Mouse (Mus musculus): Measurements from ENCODE around the gene Gxylt1. TPM values are rescaled to one million over a fixed set of nuclear protein-coding genes. Genes with fewer than 3 reads are reported as not detected.
A peak's percentile ranks its signal among the peaks of the same experiment; 100 is the strongest.
"Not testable (repeated sequence)": the region's sequence is repeated elsewhere in the genome, so short reads cannot be mapped to it uniquely, and the experiment has no call there.

Gxylt1 gene
- total RNA-seq (2014; rRNA removed), result 3.1 and 4.9 TPM in 2 replicates
- polyA plus RNA-seq (2015; fragmentation: Nextera tagmentation; extraction: Ambion mirVana), result 3.9 and 4.0 TPM in 2 replicates

- peaks cover 6% of the 10 kb centered on the region for H3K4me1 ChIP-seq (ENCODE audit: insufficient read depth, low read length)
- H3K27me3 ChIP-seq (ENCODE audit: insufficient read depth, low read length), result no peaks in the 10 kb centered on the region
- DNase-seq (ENCODE audit: low spot score) (peak; percentile 97), ATAC-seq (peak; percentile 100)
- peak within 1 kb of the TSS; percentile 74 for H3K4me3 ChIP-seq (ENCODE audit: low read length)
- no peak for TF ChIP-seq CTCF (IDR thresholded peaks at IDR 0.05; ENCODE audit: low read depth)
- peak within 1 kb of the TSS; percentile 96 for H3K4me2 ChIP-seq (ENCODE audit: low read depth, low read length)
- H3K9ac ChIP-seq (replicated peaks; ENCODE audit: low read length), result peak within 1 kb of the TSS; percentile 72
- no peaks in the 10 kb centered on the region for H3K9me3 ChIP-seq (ENCODE audit: low read length)
- H3K27ac ChIP-seq, result peak within 1 kb of the TSS; percentile 88
- 1% methylated on average over 83 of the region's 93 CpGs for WGBS
- no peaks in the 10 kb centered on the region for H3K36me3 ChIP-seq (ENCODE audit: insufficient read depth, low read length)
Observed at GRCm38 (mm10) chr15:93274679-93275583, at the start of gene Gxylt1. Gene Gxylt1, minus strand, starts transcription at chr15:93275179.

GRCm38 (mm10) chr15:93318781-93319180, 43.8 kb upstream of the Gxylt1 start:
- Histone ChIP-seq H3K27me3 (ENCODE audit: insufficient read depth, low read length) (no peaks in the 10 kb centered on the region), H3K27ac (no peak overlapping the region), H3K9me3 (ENCODE audit: low read length) (no peaks in the 10 kb centered on the region), H3K36me3 (ENCODE audit: insufficient read depth, low read length) (no peaks in the 10 kb centered on the region), H3K4me2 (ENCODE audit: low read depth, low read length) (no peak overlapping the region), H3K9ac (replicated peaks; ENCODE audit: low read length) (no peak overlapping the region), H3K4me3 (ENCODE audit: low read length) (no peak overlapping the region), H3K4me1 (ENCODE audit: insufficient read depth, low read length) (no peaks in the 10 kb centered on the region)
- TF ChIP-seq CTCF (IDR thresholded peaks at IDR 0.05; ENCODE audit: low read depth), result no peak
- ATAC-seq (no peak), DNase-seq (ENCODE audit: low spot score) (no peak)
- 90% methylated on average over 1 of the region's 1 CpGs for WGBS

GRCm38 (mm10) chr15:93310304-93310703, 35.3 kb upstream of the Gxylt1 start:
- H3K27ac ChIP-seq; H3K4me3 ChIP-seq (ENCODE audit: low read length); H3K27me3 ChIP-seq (ENCODE audit: insufficient read depth, low read length); DNase-seq (ENCODE audit: low spot score); H3K4me1 ChIP-seq (ENCODE audit: insufficient read depth, low read length); H3K9ac ChIP-seq (replicated peaks; ENCODE audit: low read length); H3K36me3 ChIP-seq (ENCODE audit: insufficient read depth, low read length); H3K9me3 ChIP-seq (ENCODE audit: low read length); ATAC-seq; H3K4me2 ChIP-seq (ENCODE audit: low read depth, low read length): not testable (repeated sequence)
- 94% methylated on average over 4 of the region's 4 CpGs for WGBS

- Histone ChIP-seq H3K27me3 (ENCODE audit: insufficient read depth, low read length) (no peaks in the 10 kb centered on the region), H3K9me3 (ENCODE audit: low read length) (no peaks in the 10 kb centered on the region), H3K4me2 (ENCODE audit: low read depth, low read length) (no peak overlapping the region), H3K36me3 (ENCODE audit: insufficient read depth, low read length) (no peaks in the 10 kb centered on the region), H3K27ac (no peak overlapping the region), H3K4me3 (ENCODE audit: low read length) (no peak overlapping the region), H3K4me1 (ENCODE audit: insufficient read depth, low read length) (no peaks in the 10 kb centered on the region), H3K9ac (replicated peaks; ENCODE audit: low read length) (no peak overlapping the region)
- ATAC-seq (no peak), DNase-seq (ENCODE audit: low spot score) (no peak)
- WGBS, result 73% methylated on average over 2 of the region's 2 CpGs
- no peak for TF ChIP-seq CTCF (IDR thresholded peaks at IDR 0.05; ENCODE audit: low read depth)
Observed at GRCm38 (mm10) chr15:93298197-93298596, 23.2 kb upstream of the Gxylt1 start.

DNA sequence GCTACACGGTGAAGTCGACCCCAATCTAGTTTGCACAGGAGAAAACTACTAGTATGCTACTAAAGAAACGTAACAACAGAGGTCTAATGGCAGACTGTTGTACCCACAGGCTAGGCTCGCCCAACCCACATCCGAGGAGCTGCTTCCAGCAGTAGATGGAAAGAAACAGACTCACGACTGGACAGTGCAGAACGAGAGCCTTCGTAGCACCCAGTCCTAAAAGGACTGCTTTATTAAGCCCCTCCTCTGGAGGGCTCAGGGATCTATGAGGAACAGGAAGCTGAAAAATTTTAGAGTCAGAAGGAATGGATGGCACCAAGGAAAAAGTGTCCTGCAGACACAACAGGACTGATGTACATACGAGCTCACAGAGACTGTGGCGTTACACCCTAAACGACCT, 19.5 kb upstream of the Gxylt1 start:
- no peaks in the 10 kb centered on the region for H3K9me3 ChIP-seq (ENCODE audit: low read length)
- no peak overlapping the region for H3K9ac ChIP-seq (replicated peaks; ENCODE audit: low read length)
- H3K4me1 ChIP-seq (ENCODE audit: insufficient read depth, low read length), result no peaks in the 10 kb centered on the region
- H3K27ac ChIP-seq, result no peak overlapping the region
- no peak overlapping the region for H3K4me2 ChIP-seq (ENCODE audit: low read depth, low read length)
- 88% methylated on average over 11 of the region's 11 CpGs for WGBS
- no peak for TF ChIP-seq CTCF (IDR thresholded peaks at IDR 0.05; ENCODE audit: low read depth)
- peaks cover 4% of the 10 kb centered on the region; the same call in 1 of the 2 replicates for H3K36me3 ChIP-seq (ENCODE audit: insufficient read depth, low read length)
- ATAC-seq (no peak), DNase-seq (ENCODE audit: low spot score) (no peak)
- H3K27me3 ChIP-seq (ENCODE audit: insufficient read depth, low read length), result no peaks in the 10 kb centered on the region
- H3K4me3 ChIP-seq (ENCODE audit: low read length), result no peak overlapping the region

GRCm38 (mm10) chr15:93288321-93288720, 13.3 kb upstream of the Gxylt1 start:
- H3K27ac ChIP-seq, result no peak overlapping the region
- no peaks in the 10 kb centered on the region for H3K27me3 ChIP-seq (ENCODE audit: insufficient read depth, low read length)
- H3K9ac ChIP-seq (replicated peaks; ENCODE audit: low read length), result no peak overlapping the region
- no peaks in the 10 kb centered on the region for H3K9me3 ChIP-seq (ENCODE audit: low read length)
- peaks cover 9% of the 10 kb centered on the region; the same call in 1 of the 2 replicates for H3K36me3 ChIP-seq (ENCODE audit: insufficient read depth, low read length)
- H3K4me2 ChIP-seq (ENCODE audit: low read depth, low read length), result no peak overlapping the region
- no peaks in the 10 kb centered on the region for H3K4me1 ChIP-seq (ENCODE audit: insufficient read depth, low read length)
- ATAC-seq, result no peak
- 85% methylated on average over 4 of the region's 4 CpGs for WGBS
- TF ChIP-seq CTCF (IDR thresholded peaks at IDR 0.05; ENCODE audit: low read depth), result no peak
- H3K4me3 ChIP-seq (ENCODE audit: low read length), result no peak overlapping the region
- no peak for DNase-seq (ENCODE audit: low spot score)

DNA sequence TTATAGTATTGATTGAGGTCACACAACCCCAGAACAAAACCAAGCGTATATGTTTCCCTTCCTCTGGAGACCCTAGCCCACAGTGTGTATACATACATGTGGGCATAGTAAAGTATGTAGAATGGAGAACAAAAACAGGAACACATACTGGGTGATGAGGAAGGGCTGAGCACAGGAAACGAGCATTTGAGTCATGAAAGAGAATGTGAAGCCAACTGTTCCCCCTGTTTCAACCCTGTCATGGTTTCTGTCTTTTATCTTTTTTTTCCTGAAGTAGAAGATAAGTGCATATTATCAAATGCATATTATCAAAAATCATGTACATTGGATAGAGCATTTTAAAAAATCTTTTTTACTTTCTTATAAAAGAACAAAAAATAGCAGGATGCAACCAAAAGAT, 12.6 kb upstream of the Gxylt1 start:
- Histone ChIP-seq H3K4me2 (ENCODE audit: low read depth, low read length) (no peak overlapping the region), H3K27ac (no peak overlapping the region), H3K9ac (replicated peaks; ENCODE audit: low read length) (no peak overlapping the region), H3K4me1 (ENCODE audit: insufficient read depth, low read length) (no peaks in the 10 kb centered on the region), H3K36me3 (ENCODE audit: insufficient read depth, low read length) (peaks cover 13% of the 10 kb centered on the region; the same call in 1 of the 2 replicates), H3K4me3 (ENCODE audit: low read length) (no peak overlapping the region), H3K9me3 (ENCODE audit: low read length) (no peaks in the 10 kb centered on the region), H3K27me3 (ENCODE audit: insufficient read depth, low read length) (no peaks in the 10 kb centered on the region)
- DNase-seq (ENCODE audit: low spot score) (no peak), ATAC-seq (no peak)
- WGBS, result 79% methylated on average over 2 of the region's 2 CpGs
- no peak for TF ChIP-seq CTCF (IDR thresholded peaks at IDR 0.05; ENCODE audit: low read depth)
